16 mouse cellular contexts compared by ENCODE assay signal in the genomic region with DNA sequence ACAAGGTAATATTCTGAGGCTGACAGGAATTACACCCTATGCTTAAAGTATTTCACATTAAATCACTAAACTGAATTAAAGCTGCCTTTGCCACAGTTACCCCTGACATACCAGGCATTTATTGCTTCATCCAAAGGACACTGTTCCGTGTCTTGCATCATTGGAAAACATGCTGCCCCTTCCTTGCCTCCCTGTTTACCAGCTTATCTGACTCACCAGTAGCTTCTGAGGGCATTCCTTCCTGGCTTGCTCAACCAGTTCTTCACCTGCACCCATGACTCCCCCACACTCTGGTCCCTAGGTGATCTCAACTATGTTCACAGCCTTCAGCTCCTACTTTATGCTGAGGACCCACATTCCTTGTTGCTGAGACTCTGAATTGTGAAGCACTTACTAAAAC. TPM values are rescaled to one million over a fixed set of nuclear protein-coding genes. Genes with fewer than 3 reads are reported as not detected.
A peak's percentile ranks its signal among the peaks of the same experiment; 100 is the strongest.
DNase-seq lines count a peak whose midpoint lies in the region; ATAC-seq and TF ChIP-seq lines count a peak whose summit lies in the region.
"Had no signal": no experiment of that assay in that cellular context is flagged by ENCODE, and none has a peak within 500 bp of the region (broad histone marks: within the 10 kb centered on the region; RNA-seq: fewer than 3 reads in every experiment).

No protein-coding gene starts in this region.

- peak; percentile 53 to 77 for DNase-seq in lung, adult 18-20 months
- DNase-seq in lung, postnatal 14 days = no peak
- peak; percentile 48 for DNase-seq in adipocyte (ENCODE audit: low spot score)
- DNase-seq in heart, postnatal 25 days (ENCODE audit: low spot score) = no peak
- DNase-seq in spleen, adult 12 weeks (ENCODE audit: low spot score) = no peak
- DNase-seq: cerebellum, adult 9-11 months; gastrocnemius, postnatal 14 days; heart, postnatal 14 days; kidney, adult 9 months had no signal

- WGBS in intestine, postnatal 0 days = 53% methylated on average over 1 of the region's 1 CpGs

- no peaks in the 10 kb centered on the region for H3K4me1 ChIP-seq in intestine, postnatal 0 days (replicated peaks; ENCODE audit: control insufficient read depth, insufficient read depth, low read length)

- no peak overlapping the region for H3K27ac ChIP-seq in intestine, postnatal 0 days (ENCODE audit: low read depth, low read length)
- H3K27ac ChIP-seq: heart, embryonic 10.5 days had no signal

- H3K36me3 ChIP-seq in intestine, postnatal 0 days (ENCODE audit: control insufficient read depth, insufficient read depth) = no peaks in the 10 kb centered on the region
- no peaks in the 10 kb centered on the region for H3K36me3 ChIP-seq in myocyte (ENCODE audit: control insufficient read depth, insufficient read depth)
- H3K36me3 ChIP-seq: heart, embryonic 10.5 days; midbrain, embryonic 12.5 days had no signal

- H3K79me2 ChIP-seq in myocyte (ENCODE audit: control insufficient read depth, insufficient read depth) = no peaks in the 10 kb centered on the region

- H3K27me3 ChIP-seq in intestine, postnatal 0 days (replicated peaks; ENCODE audit: control insufficient read depth, insufficient read depth, low read length) = no peaks in the 10 kb centered on the region
- no peaks in the 10 kb centered on the region for H3K27me3 ChIP-seq in myocyte (ENCODE audit: control insufficient read depth, insufficient read depth, insufficient read length)
- H3K27me3 ChIP-seq: midbrain, embryonic 12.5 days had no signal

- no peak overlapping the region for H3K4me2 ChIP-seq in intestine, postnatal 0 days (replicated peaks; ENCODE audit: low read depth)
- H3K4me2 ChIP-seq in myocyte (ENCODE audit: low read depth) = no peak overlapping the region
- H3K4me2 ChIP-seq: midbrain, embryonic 12.5 days had no signal

- no peaks in the 10 kb centered on the region for H3K9me3 ChIP-seq in intestine, postnatal 0 days (ENCODE audit: control insufficient read depth)
- H3K9me3 ChIP-seq: heart, embryonic 10.5 days; midbrain, embryonic 12.5 days had no signal

- intact Hi-C loops in heart, postnatal 25 days (cut with DNase I) = no loop called here

- TF ChIP-seq POLR2A in myocyte (IDR thresholded peaks at IDR 0.05; ENCODE audit: insufficient read length, low read depth) = no peak

- TF ChIP-seq CTCF in intestine, postnatal 0 days (IDR thresholded peaks at IDR 0.05; ENCODE audit: low read depth) = no peak

- no peak overlapping the region for H3ac ChIP-seq in myocyte (ENCODE audit: control insufficient read depth, insufficient read length)

- peak; percentile 78 for ATAC-seq in intestine, postnatal 0 days
- ATAC-seq: activated CD4-positive, CD25-positive, alpha-beta regulatory T cell, adult 4 months; hindbrain, embryonic 16.5 days had no signal

- no peak overlapping the region for H3K9ac ChIP-seq in intestine, postnatal 0 days (ENCODE audit: low read depth, low read length)
- H3K9ac ChIP-seq: midbrain, embryonic 12.5 days had no signal

- no peak overlapping the region for H3K4me3 ChIP-seq in intestine, postnatal 0 days (ENCODE audit: low read depth, low read length)
- no peak overlapping the region for H3K4me3 ChIP-seq in myocyte
- H3K4me3 ChIP-seq: erythroblast, embryonic 14.5 days; heart, embryonic 10.5 days; midbrain, embryonic 12.5 days had no signal

TF ChIP-seq in myocyte, 11 proteins besides CTCF, POLR2A, EP300 and RAD21:
- TF ChIP-seq MYOG (IDR thresholded peaks at IDR 0.05; ENCODE audit: control insufficient read depth in 1 of 3, insufficient read depth in 1 of 3, insufficient read length in 2 of 3, low read depth in 2 of 3) = no peak
- no peak for TF ChIP-seq MAX (IDR thresholded peaks at IDR 0.05; ENCODE audit: low read depth)
- peak; percentile 65 for TF ChIP-seq CEBPB (IDR thresholded peaks at IDR 0.05; ENCODE audit: insufficient read depth, poor library complexity, severe bottlenecking)
- no peak for TF ChIP-seq TCF12 (IDR thresholded peaks at IDR 0.05; ENCODE audit: insufficient read depth, poor library complexity, severe bottlenecking)
TF ChIP-seq in myocyte: peak in this region for 1.

RNA-seq across cellular contexts. Expression of gene Slc22a23, which starts 54.6 kb away (rescaled TPM):
- polyA plus RNA-seq in intestine, postnatal 0 days (2015; fragmentation: Nextera tagmentation; extraction: Ambion mirVana) = 3.4 and 3.8 TPM in 2 replicates
- polyA plus RNA-seq in myocyte (2012; fragmentation: generic; extraction: Trizol) = 8.5 TPM
- total RNA-seq in heart, postnatal 25 days (2021) = 10 to 100 TPM in 1 of 2 experiments, 1 to 10 TPM in 1; 8.6 to 10.7 TPM

Comparison
In these comparisons a context has a peak if more than half of its experiments do, and no peak if none do; other contexts are left out.
1. DNase-seq: peak in lung, adult 18-20 months (2 of 2) and adipocyte (single experiment); none in lung, postnatal 14 days (single experiment), heart, postnatal 25 days (single experiment) and spleen, adult 12 weeks (single experiment).